Mouse (Mus musculus) heart, postnatal 10 days (tissue): ENCODE data around the gene Gm3015. TPM values are rescaled to one million over a fixed set of nuclear protein-coding genes. Genes with fewer than 3 reads are reported as not detected.
"Not testable (repeated sequence)": the region's sequence is repeated elsewhere in the genome, so short reads cannot be mapped to it uniquely, and the experiment has no call there.

ENCODE experiments used
- DNase-seq, 2 experiments: peaks; one replicate each; pipeline ENCODE4 v3.0.0; 2021
- intact Hi-C: fragments of 180-260 bp; cut with DNase I; formaldehyde crosslinking; loops from one replicate; pipeline ENCODE4 v1.15.1; 2025
- total RNA-seq, 2 experiments: library from RNA; stranded (reverse); gene quantifications; 2 replicates each; pipeline ENCODE4 v1.2.3; 2021

Gm3015 gene
- not detected for total RNA-seq

DNA sequence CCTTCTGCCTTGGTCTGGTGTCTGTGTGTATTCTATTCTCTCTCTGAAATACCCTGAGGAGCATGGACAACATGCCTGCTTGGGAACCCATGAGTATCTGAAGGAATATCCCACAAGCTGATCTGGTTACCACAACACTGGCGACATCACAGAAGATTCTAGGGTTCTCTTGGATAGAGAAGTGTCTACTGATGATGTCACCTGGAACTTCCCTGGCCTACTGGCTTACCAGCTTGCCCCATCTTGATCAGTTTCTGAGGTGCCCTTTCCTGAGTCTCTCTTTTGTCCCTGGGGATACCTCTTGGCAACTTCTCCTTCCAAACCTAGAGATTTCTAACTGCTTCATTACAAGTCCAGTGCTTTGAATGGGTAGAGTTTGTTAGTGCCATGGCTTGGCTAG is at the start of gene Gm3015:
TSS of gene Gm3015 (minus strand) at position 101 of the 400 bp plus-strand sequence.
- DNase-seq, intact Hi-C loops: not testable (repeated sequence)

DNA sequence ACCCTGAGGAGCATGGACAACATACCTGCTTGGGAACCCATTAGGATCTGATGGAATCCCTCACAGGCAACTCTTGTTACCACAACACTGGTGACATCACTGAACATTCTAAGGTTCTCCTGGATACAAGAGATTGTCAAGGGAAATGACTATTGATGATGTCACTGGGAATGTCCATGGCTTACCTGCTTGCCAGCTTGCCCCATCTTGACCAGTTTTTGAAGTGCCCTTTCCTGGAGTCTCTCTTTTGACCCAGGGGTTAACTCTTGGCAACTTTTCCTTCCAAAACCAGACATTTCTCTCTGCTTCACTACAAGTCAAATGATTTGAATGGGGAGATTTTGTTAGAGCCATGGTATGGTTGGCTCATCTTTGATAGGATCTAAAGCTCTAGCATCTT is 29.3 kb upstream of the Gm3015 start, which contains the start of gene Gm10377:
TSS of gene Gm10377 (minus strand) at position 101 of the 400 bp plus-strand sequence.
- intact Hi-C loops, DNase-seq: not testable (repeated sequence)

Other genes with a start within 250 kb of the Gm3015 start
- gene Gm8024, start 244.5 kb downstream of the Gm3015 start, total RNA-seq: not detected
- gene Gm17124, start 168.9 kb downstream of the Gm3015 start, total RNA-seq: not detected
- not detected for gene Gm3633, start 126.9 kb downstream of the Gm3015 start, total RNA-seq
- not detected for gene Gm10378, start 112.9 kb downstream of the Gm3015 start, total RNA-seq
- not detected for gene Gm10377, start 29.2 kb upstream of the Gm3015 start, total RNA-seq
- not detected for gene Gm21977, start 84.7 kb upstream of the Gm3015 start, total RNA-seq
- gene Gm8082, start 224.8 kb upstream of the Gm3015 start, total RNA-seq: not detected
- not detected for gene Gm10376, start 246.8 kb upstream of the Gm3015 start, total RNA-seq